Mouse (Mus musculus): ENCODE measurements around the gene Sult2a2. TPM values are rescaled to one million over a fixed set of nuclear protein-coding genes. Genes with fewer than 3 reads are reported as not detected.
"Not testable (repeated sequence)": the region's sequence is repeated elsewhere in the genome, so short reads cannot be mapped to it uniquely, and the experiment has no call there.

Gene Sult2a2
- polyA plus RNA-seq (2014; fragmentation: Nextera tagmentation; extraction: Ambion mirVana), result not detected in 2 replicates

- not testable (repeated sequence) for H3K4me3 ChIP-seq (ENCODE audit: low read depth, low read length); H3K27me3 ChIP-seq (ENCODE audit: control insufficient read depth, insufficient read depth, low read length); H3K9ac ChIP-seq (ENCODE audit: low read depth, low read length); H3K27ac ChIP-seq (ENCODE audit: low read depth, low read length); H3K36me3 ChIP-seq (ENCODE audit: control insufficient read depth, insufficient read depth, low read length); H3K9me3 ChIP-seq (ENCODE audit: control insufficient read depth, low read length); H3K4me1 ChIP-seq (replicated peaks; ENCODE audit: control insufficient read depth, insufficient read depth, low read length); DNase-seq (ENCODE audit: low spot score); H3K4me2 ChIP-seq (replicated peaks; ENCODE audit: low read depth, low read length); ATAC-seq (ENCODE audit: low FRiP score)
- 83% methylated on average over 1 of the region's 2 CpGs for WGBS
These were observed at the start of gene Sult2a2 for GRCm38 (mm10) chr7:13733205-13733604. Sult2a2 (plus strand) TSS chr7:13733505.

- ATAC-seq (ENCODE audit: low FRiP score) (no peak), DNase-seq (ENCODE audit: low spot score) (no peak)
- H3K27ac ChIP-seq (ENCODE audit: low read depth, low read length), result no peak overlapping the region
- H3K36me3 ChIP-seq (ENCODE audit: control insufficient read depth, insufficient read depth, low read length), result no peaks in the 10 kb centered on the region
- H3K9me3 ChIP-seq (ENCODE audit: control insufficient read depth, low read length), result 0 out of 2 replicates have a peak, but pooled peaks cover 3% of the 10 kb centered on the region
- 77% methylated on average over 1 of the region's 1 CpGs for WGBS
- no peak overlapping the region for H3K4me3 ChIP-seq (ENCODE audit: low read depth, low read length)
- H3K4me2 ChIP-seq (replicated peaks; ENCODE audit: low read depth, low read length), result no peak overlapping the region
- no peaks in the 10 kb centered on the region for H3K4me1 ChIP-seq (replicated peaks; ENCODE audit: control insufficient read depth, insufficient read depth, low read length)
- H3K27me3 ChIP-seq (ENCODE audit: control insufficient read depth, insufficient read depth, low read length), result no peaks in the 10 kb centered on the region
- H3K9ac ChIP-seq (ENCODE audit: low read depth, low read length), result no peak overlapping the region
These were observed 80.6 kb downstream of the Sult2a2 start for GRCm38 (mm10) chr7:13813913-13814312.

Other genes with a start within 250 kb of the Sult2a2 start
- gene Bsph2, start 162.4 kb upstream of the Sult2a2 start, polyA plus RNA-seq (2014; fragmentation: Nextera tagmentation; extraction: Ambion mirVana), result not detected in 2 replicates
- gene Sult2a5, start 109.5 kb upstream of the Sult2a2 start, polyA plus RNA-seq (2014; fragmentation: Nextera tagmentation; extraction: Ambion mirVana), result not detected in 2 replicates
- gene Sult2a1, start 103.9 kb downstream of the Sult2a2 start, polyA plus RNA-seq (2014; fragmentation: Nextera tagmentation; extraction: Ambion mirVana), result not detected in 2 replicates